Mouse (Mus musculus) left cerebral cortex, adult 8-10 months (tissue): ENCODE results near the gene Dvl2. TPM values are rescaled to one million over a fixed set of nuclear protein-coding genes. Genes with fewer than 3 reads are reported as not detected.

Experiments
- microRNA-seq, 2 experiments: library from miRNA; unstranded; fragments of <30 nt; microRNA quantifications; one replicate each; pipeline ENCODE4 v1.2.0; 2022
- total RNA-seq, 4 experiments: library from RNA; stranded (reverse); gene quantifications; 2 replicates each; pipeline ENCODE4 v1.2.4; 2022

The Dvl2 gene
- total RNA-seq, 4 experiments from 2014 or later = 28.0 to 36.9 (median 32.9) TPM

Small RNAs within 50 kb of the gene (microRNA-seq; reads per million reads assigned to microRNA genes)
- gene Gm44349 (0.44 to 0.84 reads per million in 2 experiments), gene Mir324 (6,891 to 7,549 reads per million in 2 experiments)

Other genes starting within 250 kb of the Dvl2 start
- gene Polr2a, start 242.0 kb upstream of the Dvl2 start, total RNA-seq = 10 to 100 TPM; 48.6 to 56.4 (median 51.3) TPM
- not detected for gene Slc35g3, start 238.6 kb upstream of the Dvl2 start, total RNA-seq
- gene Zbtb4, start 234.7 kb upstream of the Dvl2 start, total RNA-seq = 100 to 1,000 TPM; 138 to 158 (median 147) TPM
- 1 to 10 TPM in 2 of 4 experiments, under 1 TPM in 2; 0.51 to 1.2 (median 0.92) TPM for gene Chrnb1, start 204.7 kb upstream of the Dvl2 start, total RNA-seq
- gene Fgf11, start 198.7 kb upstream of the Dvl2 start, total RNA-seq = 10 to 100 TPM; 18.8 to 22.3 (median 19.7) TPM
- gene Tmem102, start 195.0 kb upstream of the Dvl2 start, total RNA-seq = under 1 TPM in 2 of 4 experiments, not detected in 2; 0.16 to 0.20 TPM
- not detected for gene Gm39566, start 185.3 kb upstream of the Dvl2 start, total RNA-seq
- not detected for gene Spem2, start 182.1 kb upstream of the Dvl2 start, total RNA-seq
- gene Spem1, start 178.4 kb upstream of the Dvl2 start, total RNA-seq = under 1 TPM in 3 of 4 experiments, not detected in 1; 0.43 to 0.74 (median 0.49) TPM
- gene Nlgn2, start 162.8 kb upstream of the Dvl2 start, total RNA-seq = 100 to 1,000 TPM; 217 to 228 (median 217) TPM
- 100 to 1,000 TPM; 117 to 147 (median 123) TPM for gene Tmem256, start 162.1 kb upstream of the Dvl2 start, total RNA-seq
- 10 to 100 TPM; 16.0 to 20.0 (median 18.6) TPM for gene Plscr3, start 154.2 kb upstream of the Dvl2 start, total RNA-seq
- gene Tnk1, start 141.9 kb upstream of the Dvl2 start, total RNA-seq = under 1 TPM in 3 of 4 experiments, not detected in 1; 0.26 to 0.46 (median 0.30) TPM
- not detected for gene Tmem95, start 122.6 kb upstream of the Dvl2 start, total RNA-seq
- gene Kctd11, start 119.2 kb upstream of the Dvl2 start, total RNA-seq = 1 to 10 TPM; 1.0 to 2.0 (median 1.2) TPM
- gene Acap1, start 105.1 kb upstream of the Dvl2 start, total RNA-seq = not detected
- 1 to 10 TPM in 1 of 4 experiments, under 1 TPM in 3; 0.39 to 1.1 (median 0.56) TPM for gene 2810408A11Rik, start 99.6 kb upstream of the Dvl2 start, total RNA-seq
- gene Neurl4, start 99.5 kb upstream of the Dvl2 start, total RNA-seq = 100 to 1,000 TPM in 3 of 4 experiments, 10 to 100 TPM in 1; 97.6 to 122 (median 112) TPM
- 10 to 100 TPM; 27.1 to 37.6 (median 32.4) TPM for gene Gps2, start 86.7 kb upstream of the Dvl2 start, total RNA-seq
- gene Eif5a, start 78.6 kb upstream of the Dvl2 start, total RNA-seq = 100 to 1,000 TPM; 413 to 430 (median 416) TPM
- gene Ybx2, start 64.8 kb upstream of the Dvl2 start, total RNA-seq = 1 to 10 TPM; 5.1 to 9.6 (median 6.1) TPM
- 1 to 10 TPM; 4.8 to 5.4 (median 5.1) TPM for gene Slc2a4, start 52.4 kb upstream of the Dvl2 start, total RNA-seq
- gene Cldn7, start 35.8 kb upstream of the Dvl2 start, total RNA-seq = not detected
- 100 to 1,000 TPM; 108 to 126 (median 118) TPM for gene Ctdnep1, start 19.4 kb upstream of the Dvl2 start, total RNA-seq
- gene Elp5, start 18.1 kb upstream of the Dvl2 start, total RNA-seq = 100 to 1,000 TPM in 1 of 4 experiments, 10 to 100 TPM in 3; 78.7 to 101 (median 87.1) TPM
- 100 to 1,000 TPM; 218 to 247 (median 236) TPM for gene Gabarap, start 9.5 kb upstream of the Dvl2 start, total RNA-seq
- 10 to 100 TPM; 49.6 to 59.9 (median 51.8) TPM for gene Phf23, start 4.8 kb upstream of the Dvl2 start, total RNA-seq
- gene Acadvl, start 14.8 kb downstream of the Dvl2 start, total RNA-seq = 10 to 100 TPM; 57.9 to 68.3 (median 61.2) TPM
- 100 to 1,000 TPM; 721 to 849 (median 797) TPM for gene Dlg4, start 16.3 kb downstream of the Dvl2 start, total RNA-seq
- 1 to 10 TPM in 2 of 4 experiments, under 1 TPM in 2; 0.77 to 2.4 (median 1.5) TPM for gene Asgr1, start 53.5 kb downstream of the Dvl2 start, total RNA-seq
- not detected for gene Asgr2, start 92.0 kb downstream of the Dvl2 start, total RNA-seq
- gene Mgl2, start 129.7 kb downstream of the Dvl2 start, total RNA-seq = 1 to 10 TPM in 1 of 4 experiments, under 1 TPM in 3; 0.57 to 1.1 (median 0.76) TPM
- 1 to 10 TPM in 3 of 4 experiments, under 1 TPM in 1; 0.96 to 3.3 (median 2.7) TPM for gene Clec10a, start 155.6 kb downstream of the Dvl2 start, total RNA-seq
- 10 to 100 TPM; 32.3 to 43.4 (median 36.5) TPM for gene Slc16a11, start 212.2 kb downstream of the Dvl2 start, total RNA-seq
- 10 to 100 TPM in 1 of 4 experiments, 1 to 10 TPM in 3; 7.6 to 10.4 (median 8.5) TPM for gene Slc16a13, start 220.5 kb downstream of the Dvl2 start, total RNA-seq
- gene Bcl6b, start 229.2 kb downstream of the Dvl2 start, total RNA-seq = 1 to 10 TPM; 1.0 to 2.2 (median 1.9) TPM
- gene 0610010K14Rik, start 237.3 kb downstream of the Dvl2 start, total RNA-seq = 10 to 100 TPM; 41.0 to 46.9 (median 42.0) TPM
- 1 to 10 TPM; 3.2 to 5.1 (median 3.8) TPM for gene Gm21988, start 239.2 kb downstream of the Dvl2 start, total RNA-seq
- 100 to 1,000 TPM; 197 to 255 (median 240) TPM for gene Rnasek, start 239.2 kb downstream of the Dvl2 start, total RNA-seq